Comparison of ENCODE assay signal across 14 mouse cellular contexts in the genomic region with DNA sequence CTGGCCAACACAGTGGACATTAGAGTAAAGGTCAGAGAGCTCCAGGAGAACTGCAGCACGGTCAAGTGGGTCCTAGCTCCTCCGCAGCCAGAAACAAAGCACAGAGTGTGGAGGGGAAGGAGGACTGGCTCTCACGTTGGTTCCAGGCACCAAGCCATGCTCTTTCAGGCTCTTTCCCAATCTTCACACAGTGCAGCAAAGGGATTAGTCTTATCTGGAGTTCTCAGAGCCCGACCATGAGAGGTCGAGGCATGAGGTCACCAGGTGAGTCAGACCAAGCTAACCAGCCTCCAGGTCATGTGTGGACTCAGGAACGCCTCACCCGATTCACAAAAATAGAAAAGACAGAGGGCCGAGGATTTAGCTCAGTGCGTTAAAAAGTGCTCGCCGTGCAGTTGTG.
"Had no signal": no experiment of that assay in that cellular context is flagged by ENCODE, and none has a peak within 500 bp of the region (broad histone marks: within the 10 kb centered on the region; RNA-seq: fewer than 3 reads in every experiment).

No protein-coding gene starts in this region.

- H3K27ac ChIP-seq: layer of hippocampus, adult 2 months; limb, embryonic 13.5 days; liver, embryonic 14.5 days; midbrain, embryonic 10.5 days; neural tube, embryonic 15.5 days had no signal

- H3K9me3 ChIP-seq: limb, embryonic 13.5 days; midbrain, embryonic 10.5 days; neural tube, embryonic 15.5 days had no signal

- H3K27me3 ChIP-seq: limb, embryonic 13.5 days; neural tube, embryonic 15.5 days had no signal

- H3K4me3 ChIP-seq: layer of hippocampus, adult 2 months; limb, embryonic 13.5 days; midbrain, embryonic 10.5 days; myocyte; neural tube, embryonic 15.5 days had no signal

- DNase-seq: kidney, adult 9 months; kidney, postnatal 10 days; kidney, postnatal 4 days; left cerebral cortex, postnatal 4 days; midbrain, embryonic 14.5 days; thymus, adult 2 months; thymus, postnatal 25 days had no signal

- H3K36me3 ChIP-seq: neural tube, embryonic 15.5 days had no signal

- H3K4me2 ChIP-seq: limb, embryonic 13.5 days; neural tube, embryonic 15.5 days had no signal

- H3K9ac ChIP-seq: limb, embryonic 13.5 days; liver, embryonic 14.5 days; neural tube, embryonic 15.5 days had no signal

- ATAC-seq: intestine, postnatal 0 days had no signal

- H3K4me1 ChIP-seq: limb, embryonic 13.5 days; neural tube, embryonic 15.5 days had no signal
